Mouse (Mus musculus) heart, adult 2 months (tissue): ENCODE measurements around the gene 1700102P08Rik. TPM values are rescaled to one million over a fixed set of nuclear protein-coding genes. Genes with fewer than 3 reads are reported as not detected.

Experiments used
- DNase-seq, 2 experiments: peaks; one replicate each; pipeline ENCODE4 v3.0.0; 2021
- H3K27ac ChIP-seq: fragments of 200-600 bp; 2 replicates; pipeline ENCODE4 v1.8.1; 2022
- H3K27me3 ChIP-seq: fragments of 200-500 bp; 2 replicates; pipeline ENCODE4 v1.6.1; 2012; ENCODE audit warnings: mild to moderate bottlenecking, low read length, inconsistent platforms, mixed read lengths; ENCODE audit not compliant: control insufficient read depth, insufficient read depth
- H3K36me3 ChIP-seq: fragments of 200-500 bp; 2 replicates; pipeline ENCODE4 v1.6.1; 2012; ENCODE audit warnings: low read length, inconsistent platforms; ENCODE audit not compliant: control insufficient read depth, insufficient read depth
- H3K4me1 ChIP-seq: fragments of 200-500 bp; 2 replicates; pipeline ENCODE4 v1.6.1; 2011; ENCODE audit warnings: low read length; ENCODE audit not compliant: control insufficient read depth, insufficient read depth
- H3K4me3 ChIP-seq: fragments of 200-600 bp; 2 replicates; pipeline ENCODE4 v1.8.1; 2022
- H3K79me2 ChIP-seq: fragments of 200-500 bp; replicated peaks from 2 replicates; pipeline ENCODE4 v1.6.1; 2012; ENCODE audit warnings: mild to moderate bottlenecking, inconsistent platforms, low read length, moderate library complexity, mixed read lengths; ENCODE audit not compliant: control insufficient read depth, insufficient read depth
- H3K9ac ChIP-seq: fragments of 200-500 bp; 2 replicates; pipeline ENCODE4 v1.6.1; 2012; ENCODE audit warnings: low read depth, mild to moderate bottlenecking, control low read depth, inconsistent platforms, low read length, mixed read lengths
- CTCF ChIP-seq: fragments of 200-600 bp; IDR thresholded peaks from 2 replicates; pipeline ENCODE4 v1.8.1; 2022; ENCODE audit warnings: antibody characterized with exemption, mild to moderate bottlenecking, moderate library complexity
- EP300 ChIP-seq: fragments of 200-500 bp; IDR thresholded peaks from 2 replicates; pipeline ENCODE4 v1.6.1; 2011; ENCODE audit warnings: low read depth, low read length, control low read depth; ENCODE audit not compliant: insufficient read depth
- POLR2A ChIP-seq: fragments of 200-500 bp; IDR thresholded peaks from 2 replicates; pipeline ENCODE4 v1.6.1; 2011; ENCODE audit warnings: mild to moderate bottlenecking, low read depth, low read length, control low read depth; ENCODE audit not compliant: insufficient read depth
- WGBS: fragments of 180-500 bp; shearing (Covaris S2); methylation state at CpG from one replicate; pipeline ENCODE4 v1.1.7; 2018; 5-methylcytosine and 5-hydroxymethylcytosine counted together
- intact Hi-C: fragments of 180-260 bp; cut with DNase I; formaldehyde crosslinking; loops from one replicate; pipeline ENCODE4 v1.15.1; 2025
- polyA plus RNA-seq: library from polyadenylated mRNA; depleted of rRNA; stranded (reverse); fragments of >200 nt; gene quantifications from 2 replicates; pipeline ENCODE4 v1.2.3, GENCODE M21; 2012; rRNA removed
- total RNA-seq, 2 experiments: library from RNA; stranded (reverse); gene quantifications; 2 replicates each; pipeline ENCODE4 v1.2.3; 2021

Gene 1700102P08Rik
- total and polyA plus RNA-seq, 3 experiments = 0.25 to 0.68 (median 0.57) TPM

- H3K27ac ChIP-seq = peak overlapping the region; percentile 97
- intact Hi-C loops = loop anchor here (2.0 kb wide), 1 partner anchor 19 kb away; the partner anchor contains the start of gene Lamb2
- no peaks in the 10 kb centered on the region for H3K27me3 ChIP-seq
- H3K4me3 ChIP-seq = peak overlapping the region; percentile 97
- H3K4me1 ChIP-seq = peaks cover 13% of the 10 kb centered on the region
- TF ChIP-seq EP300 = no peak
- no peak for TF ChIP-seq POLR2A
- no peak for TF ChIP-seq CTCF
- DNase-seq = no peak
- 43% methylated on average over 1 of the region's 1 CpGs for WGBS
- no peaks in the 10 kb centered on the region for H3K36me3 ChIP-seq
- H3K9ac ChIP-seq = no peak overlapping the region
- H3K79me2 ChIP-seq = peaks cover 2% of the 10 kb centered on the region
These were observed 67.3 kb downstream of the 1700102P08Rik start for GRCm38 (mm10) chr9:108459939-108460318.

Other genes with a start within 250 kb of the 1700102P08Rik start
- gene Bsn, start 202.4 kb upstream of the 1700102P08Rik start, total RNA-seq = under 1 TPM; 0.03 to 0.05 TPM
- gene Bsn, start 202.4 kb upstream of the 1700102P08Rik start, polyA plus RNA-seq = 0.06 and 0.10 TPM in 2 replicates
- gene Dag1, start 128.8 kb upstream of the 1700102P08Rik start, total RNA-seq = 100 to 1,000 TPM; 305 to 347 TPM
- 124 and 157 TPM in 2 replicates for gene Dag1, start 128.8 kb upstream of the 1700102P08Rik start, polyA plus RNA-seq
- 10 to 100 TPM; 21.0 to 21.5 TPM for gene Nicn1, start 102.4 kb upstream of the 1700102P08Rik start, total RNA-seq
- gene Nicn1, start 102.4 kb upstream of the 1700102P08Rik start, polyA plus RNA-seq = 24.1 and 37.1 TPM in 2 replicates
- 1 to 10 TPM; 4.0 to 4.6 TPM for gene Amt, start 96.0 kb upstream of the 1700102P08Rik start, total RNA-seq
- 4.8 and 9.2 TPM in 2 replicates for gene Amt, start 96.0 kb upstream of the 1700102P08Rik start, polyA plus RNA-seq
- gene Rhoa, start 86.7 kb upstream of the 1700102P08Rik start, total RNA-seq = 100 to 1,000 TPM; 216 to 234 TPM
- 110 and 266 TPM in 2 replicates for gene Rhoa, start 86.7 kb upstream of the 1700102P08Rik start, polyA plus RNA-seq
- 10 to 100 TPM; 50.5 to 52.8 TPM for gene Tcta, start 86.6 kb upstream of the 1700102P08Rik start, total RNA-seq
- 64.8 and 82.4 TPM in 2 replicates for gene Tcta, start 86.6 kb upstream of the 1700102P08Rik start, polyA plus RNA-seq
- gene Gpx1, start 53.9 kb upstream of the 1700102P08Rik start, total RNA-seq = 100 to 1,000 TPM in 1 of 2 experiments, 10 to 100 TPM in 1; 92.2 to 130 TPM
- 212 and 327 TPM in 2 replicates for gene Gpx1, start 53.9 kb upstream of the 1700102P08Rik start, polyA plus RNA-seq
- 10 to 100 TPM; 66.1 to 74.8 TPM for gene Usp4, start 45.0 kb upstream of the 1700102P08Rik start, total RNA-seq
- gene Usp4, start 45.0 kb upstream of the 1700102P08Rik start, polyA plus RNA-seq = 52.7 and 68.6 TPM in 2 replicates
- not detected for gene Ccdc36, start 35.7 kb downstream of the 1700102P08Rik start, total RNA-seq
- not detected in 2 replicates for gene Ccdc36, start 35.7 kb downstream of the 1700102P08Rik start, polyA plus RNA-seq
- not detected for gene BC048562, start 43.7 kb downstream of the 1700102P08Rik start, total RNA-seq
- not detected in 2 replicates for gene BC048562, start 43.7 kb downstream of the 1700102P08Rik start, polyA plus RNA-seq
- 10 to 100 TPM; 22.5 to 26.6 TPM for gene Ccdc71, start 67.7 kb downstream of the 1700102P08Rik start, total RNA-seq
- 14.7 and 16.7 TPM in 2 replicates for gene Ccdc71, start 67.7 kb downstream of the 1700102P08Rik start, polyA plus RNA-seq
- gene Klhdc8b, start 68.8 kb downstream of the 1700102P08Rik start, total RNA-seq = 1 to 10 TPM; 4.9 to 5.8 TPM
- 21.5 and 26.6 TPM in 2 replicates for gene Klhdc8b, start 68.8 kb downstream of the 1700102P08Rik start, polyA plus RNA-seq
- gene Lamb2, start 86.9 kb downstream of the 1700102P08Rik start, total RNA-seq = 100 to 1,000 TPM; 326 to 360 TPM
- 272 and 392 TPM in 2 replicates for gene Lamb2, start 86.9 kb downstream of the 1700102P08Rik start, polyA plus RNA-seq
- 10 to 100 TPM; 83.2 to 91.9 TPM for gene Usp19, start 97.8 kb downstream of the 1700102P08Rik start, total RNA-seq
- gene Usp19, start 97.8 kb downstream of the 1700102P08Rik start, polyA plus RNA-seq = 110 and 147 TPM in 2 replicates
- gene Qars, start 114.9 kb downstream of the 1700102P08Rik start, total RNA-seq = 10 to 100 TPM; 68.4 to 76.3 TPM
- 108 and 173 TPM in 2 replicates for gene Qars, start 114.9 kb downstream of the 1700102P08Rik start, polyA plus RNA-seq
- 10 to 100 TPM; 57.8 to 64.2 TPM for gene Qrich1, start 124.0 kb downstream of the 1700102P08Rik start, total RNA-seq
- 55.6 and 70.1 TPM in 2 replicates for gene Qrich1, start 124.0 kb downstream of the 1700102P08Rik start, polyA plus RNA-seq
- gene Impdh2, start 167.5 kb downstream of the 1700102P08Rik start, total RNA-seq = 10 to 100 TPM; 47.8 to 51.2 TPM
- gene Impdh2, start 167.5 kb downstream of the 1700102P08Rik start, polyA plus RNA-seq = 55.5 and 65.0 TPM in 2 replicates
- gene Ndufaf3, start 174.6 kb downstream of the 1700102P08Rik start, total RNA-seq = 10 to 100 TPM; 61.9 to 88.1 TPM
- gene Ndufaf3, start 174.6 kb downstream of the 1700102P08Rik start, polyA plus RNA-seq = 60.7 and 69.1 TPM in 2 replicates
- gene Dalrd3, start 177.1 kb downstream of the 1700102P08Rik start, total RNA-seq = 10 to 100 TPM; 22.8 to 25.6 TPM
- gene Dalrd3, start 177.1 kb downstream of the 1700102P08Rik start, polyA plus RNA-seq = 79.2 and 81.5 TPM in 2 replicates
- gene Wdr6, start 185.9 kb downstream of the 1700102P08Rik start, total RNA-seq = 10 to 100 TPM; 13.3 to 17.2 TPM
- gene Wdr6, start 185.9 kb downstream of the 1700102P08Rik start, polyA plus RNA-seq = 16.5 and 21.9 TPM in 2 replicates
- 10 to 100 TPM; 14.2 to 15.3 TPM for gene P4htm, start 204.9 kb downstream of the 1700102P08Rik start, total RNA-seq
- gene P4htm, start 204.9 kb downstream of the 1700102P08Rik start, polyA plus RNA-seq = 21.0 and 25.2 TPM in 2 replicates